Mouse (Mus musculus) embryonic fibroblast, embryonic 13.5 days (primary cell): ENCODE measurements around the gene Dach1.

Source experiments
- CTCF ChIP-seq: IDR thresholded peaks from 2 replicates; pipeline ENCODE4 v1.5.1; 2011; ENCODE audit warnings: mild to moderate bottlenecking, control low read depth, low read length, moderate library complexity, borderline replicate concordance; ENCODE audit not compliant: insufficient read depth
- POLR2A ChIP-seq: IDR thresholded peaks from 2 replicates; pipeline ENCODE4 v1.6.1; 2011; ENCODE audit warnings: low read depth, mild to moderate bottlenecking, control low read depth, low read length, moderate library complexity

- TF ChIP-seq CTCF (no peak), POLR2A (no peak)
Measured at GRCm38 (mm10) chr14:98123032-98123431, 46.5 kb downstream of the Dach1 start.
